Mouse (Mus musculus): Measurements from ENCODE around the gene Rsph1.
"Not testable (repeated sequence)": the region's sequence is repeated elsewhere in the genome, so short reads cannot be mapped to it uniquely, and the experiment has no call there.

The Rsph1 gene

DNA sequence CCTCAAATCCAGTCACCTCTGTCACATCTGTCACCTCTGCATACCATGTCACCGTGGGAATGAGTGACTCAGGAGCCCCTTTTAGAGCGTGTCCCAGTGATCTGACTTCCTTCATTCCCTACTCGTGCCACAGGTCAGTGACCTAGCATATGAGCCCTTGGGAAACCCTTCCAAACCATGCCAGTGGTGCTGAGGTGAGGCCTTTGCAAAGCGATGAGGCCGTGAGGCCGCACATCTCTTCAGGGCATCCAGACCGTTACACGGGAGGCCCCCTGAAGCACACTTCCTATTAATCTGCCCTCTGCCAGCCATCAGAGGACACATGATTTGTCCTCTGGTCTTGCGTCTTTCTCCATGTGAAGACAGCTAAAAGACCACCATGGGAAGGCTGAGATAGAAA, 2.4 kb upstream of the Rsph1 start:
- no peak for DNase-seq (ENCODE audit: extremely low read depth, low read depth)

DNA sequence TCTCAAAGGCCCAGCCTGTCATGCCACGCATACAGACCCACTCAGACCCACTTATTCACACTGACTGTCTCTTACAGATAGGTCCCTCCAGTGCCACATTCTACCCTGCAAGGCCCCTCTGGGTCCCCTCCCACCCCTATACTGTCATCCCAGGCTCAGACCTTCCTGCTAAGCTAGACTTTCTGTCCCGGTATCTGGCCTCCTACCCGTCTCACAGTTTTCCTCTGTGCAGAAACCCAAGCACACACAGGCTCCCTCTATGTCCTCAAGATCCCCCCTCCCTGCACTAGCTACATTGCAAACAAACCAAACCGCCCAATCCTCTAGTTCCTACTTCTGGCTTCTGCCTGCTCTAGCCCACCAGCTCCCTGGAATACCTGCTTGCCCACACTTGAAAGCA, 748 bp upstream of the Rsph1 start:
- DNase-seq (ENCODE audit: extremely low read depth, low read depth) = no peak

DNA sequence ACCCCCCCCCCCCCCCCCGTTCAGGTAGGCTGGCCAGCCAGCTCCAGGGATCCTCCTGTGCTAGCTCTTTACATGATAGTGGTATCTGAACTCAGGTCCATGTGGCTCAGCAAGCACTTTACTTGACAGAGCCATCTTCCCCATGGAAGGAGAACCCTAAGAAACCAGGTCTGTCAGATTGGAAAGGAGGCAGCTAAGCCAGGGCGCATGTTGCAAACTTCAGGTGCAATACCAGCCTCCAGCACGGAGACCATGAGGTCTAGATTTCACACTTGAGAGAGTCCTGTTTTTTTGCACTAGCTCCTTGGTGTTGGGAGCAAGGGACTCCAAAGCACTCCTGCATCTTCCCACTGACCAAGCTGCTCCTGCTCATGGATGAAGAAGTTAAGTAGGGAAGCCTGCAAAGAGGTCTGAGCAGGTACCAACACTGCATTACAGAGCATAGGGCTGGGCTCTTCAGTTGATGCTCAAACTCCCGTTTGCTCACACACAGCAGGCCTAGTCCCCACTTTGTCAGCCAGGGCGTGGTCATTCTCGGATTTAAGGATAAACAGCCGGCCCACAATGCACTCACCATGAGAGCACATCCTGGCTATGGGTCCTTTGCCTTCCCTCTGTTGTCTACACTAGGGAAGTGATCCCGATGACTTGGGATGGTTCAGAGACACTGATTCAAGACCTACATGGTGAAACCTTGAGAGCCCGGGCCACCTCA, 819 bp downstream of the Rsph1 start:
- DNase-seq (ENCODE audit: extremely low read depth, low read depth) = no peak

- no peak for DNase-seq (ENCODE audit: extremely low read depth, low read depth)
Measured at GRCm38 (mm10) chr17:31275181-31275580, 2.0 kb downstream of the Rsph1 start.

DNA sequence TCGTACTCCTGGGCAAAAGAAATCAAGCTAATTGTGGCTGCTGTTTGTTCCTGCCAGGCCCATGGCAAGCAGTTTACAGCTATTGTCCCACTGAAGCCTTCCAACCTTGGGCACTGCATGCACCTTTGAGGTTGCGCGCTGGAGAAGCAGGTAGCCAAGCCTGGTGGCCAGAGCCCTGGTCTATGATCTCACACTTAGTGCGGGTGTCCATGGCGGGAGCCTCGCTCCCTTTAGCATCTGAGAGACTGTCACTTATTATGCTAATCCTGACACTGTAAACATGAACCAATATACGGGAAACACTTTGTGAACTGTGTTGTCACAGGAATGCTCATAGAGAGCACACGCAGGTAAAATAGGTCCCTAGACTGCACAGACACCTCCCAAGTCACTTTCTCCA, 3.6 kb downstream of the Rsph1 start:
- no peak for DNase-seq (ENCODE audit: extremely low read depth, low read depth)

GRCm38 (mm10) chr17:31272416-31273165, 4.6 kb downstream of the Rsph1 start:
- DNase-seq (ENCODE audit: extremely low read depth, low read depth) = no peak

GRCm38 (mm10) chr17:31271136-31271851, 5.9 kb downstream of the Rsph1 start:
- DNase-seq (ENCODE audit: extremely low read depth, low read depth) = no peak

DNA sequence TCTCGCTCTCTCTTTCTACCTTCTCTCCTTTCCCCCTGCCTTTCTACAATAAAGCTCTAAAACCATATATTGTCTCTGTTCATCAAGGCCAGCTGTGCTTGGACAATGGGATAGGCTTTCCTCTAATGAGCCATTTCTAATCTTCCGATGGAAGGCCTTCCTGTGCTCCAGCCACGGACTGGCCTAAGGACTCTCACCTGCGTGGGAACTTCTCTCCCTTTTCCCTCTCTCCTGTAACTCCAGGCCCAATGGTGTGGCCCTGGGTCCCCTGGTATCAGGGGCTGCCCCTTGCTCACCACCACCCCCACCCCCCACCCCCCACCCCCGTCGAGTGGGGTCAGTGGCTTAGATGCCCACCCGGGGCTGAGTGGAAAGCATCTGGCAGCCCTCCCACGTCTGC, 6.4 kb downstream of the Rsph1 start:
- DNase-seq (ENCODE audit: extremely low read depth, low read depth) = not testable (repeated sequence)

GRCm38 (mm10) chr17:31270246-31270645, 6.9 kb downstream of the Rsph1 start:
- DNase-seq (ENCODE audit: extremely low read depth, low read depth) = no peak

- DNase-seq (ENCODE audit: extremely low read depth, low read depth) = no peak
Measured at GRCm38 (mm10) chr17:31269761-31270160, 7.4 kb downstream of the Rsph1 start.

DNA sequence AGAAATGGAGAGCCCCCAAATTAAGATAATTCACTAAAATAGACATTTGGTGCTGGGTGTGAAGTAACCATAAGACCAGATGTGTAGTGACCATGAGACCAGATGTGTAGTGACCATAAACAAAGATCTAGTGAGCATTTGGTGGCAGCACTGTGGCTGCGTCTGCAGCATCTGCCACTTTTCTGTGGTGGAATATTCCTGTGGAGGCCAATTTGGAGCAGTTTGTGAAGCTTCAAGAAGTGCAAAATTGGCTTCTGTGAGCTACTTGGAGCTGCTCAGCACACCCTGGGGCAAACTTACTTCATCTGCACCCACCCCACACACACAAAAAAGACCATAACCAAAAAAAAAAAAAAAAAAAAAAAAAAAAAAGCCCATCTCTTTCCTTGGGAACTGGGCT, 9.2 kb downstream of the Rsph1 start:
- no peak for DNase-seq (ENCODE audit: extremely low read depth, low read depth)

- DNase-seq (ENCODE audit: extremely low read depth, low read depth) = no peak
Measured at GRCm38 (mm10) chr17:31267603-31268002, 9.6 kb downstream of the Rsph1 start.

DNA sequence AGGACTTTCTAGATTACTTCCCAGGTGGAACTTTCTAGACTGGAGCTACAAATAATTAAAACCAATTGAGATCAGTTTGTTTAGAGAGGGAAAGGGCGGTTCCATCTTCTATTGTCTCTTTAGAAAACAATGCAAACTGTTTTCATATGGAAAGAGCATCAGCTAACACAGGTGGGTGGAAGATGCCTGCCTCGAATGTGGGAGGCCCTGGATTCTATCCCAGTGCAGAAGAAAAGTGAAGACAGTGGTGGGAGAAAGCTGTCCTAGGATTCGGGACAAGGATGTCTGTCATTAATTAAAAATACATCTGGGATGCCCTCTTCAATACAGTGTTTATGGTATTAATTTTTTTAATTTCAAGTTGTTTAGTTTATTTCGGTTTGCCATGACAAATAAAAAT, 10.0 kb downstream of the Rsph1 start:
- no peak for DNase-seq (ENCODE audit: extremely low read depth, low read depth)

DNA sequence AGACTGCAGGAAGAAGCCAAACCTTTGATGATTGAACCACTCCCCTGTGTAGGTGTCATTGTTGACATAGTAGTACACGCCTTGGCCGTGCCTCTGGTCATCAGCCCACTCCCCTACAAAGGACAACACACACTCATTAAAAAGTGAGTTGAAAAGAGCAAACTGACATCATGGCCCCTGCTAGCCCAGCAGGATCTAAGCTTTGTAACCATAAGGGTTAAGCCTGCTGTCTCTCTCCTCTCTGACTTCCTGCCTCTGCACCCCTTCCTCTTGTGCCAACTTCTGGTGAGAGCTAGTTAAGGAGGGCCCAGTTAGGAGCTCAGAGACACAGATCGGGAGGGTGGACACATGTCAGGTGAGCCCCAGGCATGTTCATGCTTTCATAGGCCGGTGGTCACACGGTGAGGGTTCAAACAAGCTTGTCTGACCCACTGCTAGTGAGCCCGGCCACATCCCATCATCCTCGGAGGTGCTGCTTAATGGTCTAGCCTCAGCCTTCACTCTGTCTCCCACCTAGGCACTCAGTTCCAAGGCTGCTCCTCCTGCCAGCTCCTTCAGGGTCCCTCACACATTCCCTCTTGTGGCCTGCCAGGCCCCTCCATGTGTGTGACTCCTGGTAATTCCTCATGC, 10.7 kb downstream of the Rsph1 start:
- no peak for DNase-seq (ENCODE audit: extremely low read depth, low read depth)

- DNase-seq (ENCODE audit: extremely low read depth, low read depth) = no peak
Measured at GRCm38 (mm10) chr17:31265831-31266230, 11.4 kb downstream of the Rsph1 start.

GRCm38 (mm10) chr17:31265171-31265572, 12.0 kb downstream of the Rsph1 start:
- DNase-seq (ENCODE audit: extremely low read depth, low read depth) = peak; percentile 47

- no peak for DNase-seq (ENCODE audit: extremely low read depth, low read depth)
Measured at GRCm38 (mm10) chr17:31264372-31264771, 12.8 kb downstream of the Rsph1 start.

- DNase-seq (ENCODE audit: extremely low read depth, low read depth) = no peak
Measured at GRCm38 (mm10) chr17:31263770-31264169, 13.4 kb downstream of the Rsph1 start.

DNA sequence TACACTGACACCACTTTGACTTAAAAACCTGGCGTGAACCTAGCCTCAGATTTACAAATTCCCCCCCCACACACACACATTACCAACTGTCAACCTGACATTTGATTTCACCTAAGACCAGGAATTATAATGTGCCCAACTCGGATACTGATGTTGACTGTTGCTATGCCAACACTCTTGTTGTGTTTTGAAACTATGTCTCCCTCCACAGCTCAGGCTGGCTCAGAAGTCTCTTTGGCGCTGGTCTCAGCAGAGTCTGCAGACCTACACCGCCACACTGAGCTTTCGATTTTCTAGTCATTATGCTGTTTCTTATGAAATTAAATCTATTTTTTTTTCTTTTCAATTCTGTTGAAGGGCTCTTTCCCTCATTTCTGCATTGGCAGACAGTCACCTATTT, 14.5 kb downstream of the Rsph1 start:
- no peak for DNase-seq (ENCODE audit: extremely low read depth, low read depth)

GRCm38 (mm10) chr17:31261352-31261751, 15.8 kb downstream of the Rsph1 start:
- DNase-seq (ENCODE audit: extremely low read depth, low read depth) = no peak

- no peak for DNase-seq (ENCODE audit: extremely low read depth, low read depth)
Measured at GRCm38 (mm10) chr17:31260430-31260829, 16.8 kb downstream of the Rsph1 start.

DNA sequence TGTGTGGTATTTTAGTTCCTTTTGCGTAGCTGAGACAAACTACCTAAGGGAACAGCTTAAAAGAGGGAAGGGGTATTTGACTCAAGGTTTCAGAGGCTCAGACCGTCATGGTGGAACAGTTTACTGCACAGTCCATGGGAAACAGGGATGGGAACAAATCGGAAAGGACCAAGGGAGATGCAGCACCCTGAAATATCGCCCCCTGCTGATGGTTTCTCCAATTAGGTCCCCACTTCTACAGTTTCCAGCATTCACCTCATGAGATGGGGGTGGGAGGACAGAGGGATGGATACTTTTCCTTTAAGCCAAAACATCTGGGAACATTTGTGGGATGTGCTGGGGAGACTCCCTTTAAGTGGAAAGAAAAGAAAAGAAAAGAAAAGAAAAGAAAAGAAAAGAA, 17.4 kb downstream of the Rsph1 start:
- DNase-seq (ENCODE audit: extremely low read depth, low read depth) = no peak

Data from MEL-GATA-1-ER (cell line).